Mouse (Mus musculus) testis, adult 2 months (tissue): ENCODE data around the gene Ercc5.

Source experiments
- CTCF ChIP-seq: fragments of 200-500 bp; IDR thresholded peaks from 2 replicates; pipeline ENCODE4 v1.5.1; 2012; ENCODE audit warnings: low read depth, mild to moderate bottlenecking, inconsistent platforms, low read length, moderate library complexity; ENCODE audit not compliant: control insufficient read depth, insufficient read depth, insufficient replicate concordance
- POLR2A ChIP-seq: fragments of 200-500 bp; IDR thresholded peaks from 2 replicates; pipeline ENCODE4 v1.6.1; 2012; ENCODE audit warnings: low read depth, mild to moderate bottlenecking, inconsistent platforms, low read length, moderate library complexity; ENCODE audit not compliant: control insufficient read depth

DNA sequence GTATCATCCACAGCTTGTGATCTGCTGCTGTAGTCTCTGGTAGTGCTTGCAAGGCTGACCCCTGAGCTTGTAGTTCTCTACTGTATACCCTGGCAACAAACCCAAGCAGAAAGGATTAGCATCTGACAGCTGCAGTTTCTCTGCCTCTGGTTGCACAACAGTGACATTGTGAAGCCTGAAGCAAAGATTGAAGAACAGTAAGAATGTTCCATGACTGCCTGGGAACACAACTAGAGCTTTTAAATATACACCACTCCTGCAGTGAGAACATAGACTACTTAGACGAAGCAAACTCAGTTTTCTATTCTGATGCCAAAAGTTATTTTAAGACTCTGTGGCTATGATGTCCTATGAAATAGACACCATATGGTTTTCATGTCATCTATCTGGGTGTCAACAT lies 71.3 kb downstream of the Ercc5 start, which contains the start of gene Mettl21e:
- no peak for TF ChIP-seq CTCF
- no peak for TF ChIP-seq POLR2A
